Mouse (Mus musculus) cerebellum, adult 2 months (tissue): ENCODE results near the gene Zfp644. TPM values are rescaled to one million over a fixed set of nuclear protein-coding genes. Genes with fewer than 3 reads are reported as not detected.
"Not testable (repeated sequence)": the region's sequence is repeated elsewhere in the genome, so short reads cannot be mapped to it uniquely, and the experiment has no call there.

Experiments used
- DNase-seq, 2 experiments: peaks; one replicate each; pipeline ENCODE4 v3.0.0; 2021
- H3K27ac ChIP-seq: fragments of 200-500 bp; 2 replicates; pipeline ENCODE4 v1.5.1; 2012; ENCODE audit warnings: low read length, control low read depth, inconsistent platforms; ENCODE audit not compliant: insufficient read depth
- H3K27me3 ChIP-seq: fragments of 200-500 bp; 2 replicates; pipeline ENCODE4 v1.6.1; 2012; ENCODE audit warnings: inconsistent platforms, mild to moderate bottlenecking, low read length, moderate library complexity; ENCODE audit not compliant: control insufficient read depth, insufficient read depth
- H3K4me1 ChIP-seq: fragments of 200-500 bp; 2 replicates; pipeline ENCODE4 v1.6.1; 2011; ENCODE audit warnings: low read length; ENCODE audit not compliant: control insufficient read depth, insufficient read depth
- H3K4me3 ChIP-seq: fragments of 200-500 bp; replicated peaks from 2 replicates; pipeline ENCODE3; 2011; ENCODE audit warnings: mild to moderate bottlenecking, low read depth, low read length, control low read depth; ENCODE audit not compliant: insufficient read depth
- CTCF ChIP-seq: fragments of 200-500 bp; IDR thresholded peaks from 2 replicates; pipeline ENCODE4 v1.5.1; 2011; ENCODE audit warnings: low read depth, mild to moderate bottlenecking, control low read depth, low read length, moderate library complexity, borderline replicate concordance; ENCODE audit not compliant: insufficient read depth
- POLR2A ChIP-seq: fragments of 200-500 bp; IDR thresholded peaks from 2 replicates; pipeline ENCODE4 v1.6.1; 2011; ENCODE audit warnings: low read length, control low read depth, borderline replicate concordance; ENCODE audit not compliant: insufficient read depth
- WGBS: fragments of 180-500 bp; shearing (Covaris S2); methylation state at CpG from one replicate; pipeline ENCODE4 v1.1.7; 2018; 5-methylcytosine and 5-hydroxymethylcytosine counted together
- polyA plus RNA-seq: library from polyadenylated mRNA; depleted of rRNA; stranded (reverse); fragments of >200 nt; gene quantifications from 2 replicates; pipeline ENCODE4 v1.2.3, GENCODE M21; 2012

The Zfp644 gene
- polyA plus RNA-seq, 1 experiment: 42.2 TPM

DNA sequence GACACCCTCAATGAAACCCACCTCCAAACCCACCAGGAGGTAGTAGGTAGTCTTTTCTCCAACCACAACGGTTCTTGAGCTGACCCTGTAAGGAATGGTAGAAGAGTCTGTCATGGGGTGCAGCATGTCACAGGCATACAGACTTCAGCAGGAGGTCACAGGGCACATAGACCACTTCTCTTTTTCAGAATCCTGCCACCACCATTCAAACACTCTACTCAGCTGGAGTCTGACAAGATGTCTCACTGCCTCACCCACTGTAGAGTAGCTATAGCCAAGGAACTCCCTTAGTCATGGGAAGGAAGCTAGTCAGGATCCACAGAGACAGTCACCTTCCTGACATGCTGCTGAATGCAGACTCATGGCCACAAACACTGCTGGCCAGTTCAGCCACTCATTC, 17.4 kb downstream of the Zfp644 start:
- DNase-seq: no peak
- Histone ChIP-seq H3K4me3 (no peak overlapping the region), H3K27ac (no peak overlapping the region), H3K4me1 (no peaks in the 10 kb centered on the region), H3K27me3 (no peaks in the 10 kb centered on the region)
- TF ChIP-seq CTCF: no peak
- TF ChIP-seq POLR2A: no peak
- 96% methylated on average over 1 of the region's 1 CpGs for WGBS

DNA sequence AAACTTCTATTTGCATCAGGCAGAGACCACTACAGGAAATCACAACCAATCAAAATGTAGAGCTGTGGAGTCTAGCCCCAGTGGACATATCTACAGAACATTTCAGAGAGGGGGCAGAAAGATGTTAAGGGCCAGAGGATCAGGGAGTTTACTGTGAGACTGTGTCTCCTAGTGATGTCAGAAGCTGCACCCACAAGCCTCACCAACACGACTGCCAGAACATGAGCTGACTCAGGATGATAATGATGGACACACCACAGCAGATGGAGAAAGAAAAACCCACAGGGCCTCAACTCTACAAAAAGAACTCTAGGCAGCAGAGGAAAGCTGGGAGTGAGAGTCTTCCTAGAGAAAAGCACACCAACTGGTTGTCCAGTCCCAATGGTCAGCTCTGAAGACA, 18.3 kb downstream of the Zfp644 start:
- WGBS: 7% methylated on average over 1 of the region's 1 CpGs
- H3K27me3 ChIP-seq, H3K4me3 ChIP-seq, H3K4me1 ChIP-seq, DNase-seq, H3K27ac ChIP-seq: not testable (repeated sequence)

DNA sequence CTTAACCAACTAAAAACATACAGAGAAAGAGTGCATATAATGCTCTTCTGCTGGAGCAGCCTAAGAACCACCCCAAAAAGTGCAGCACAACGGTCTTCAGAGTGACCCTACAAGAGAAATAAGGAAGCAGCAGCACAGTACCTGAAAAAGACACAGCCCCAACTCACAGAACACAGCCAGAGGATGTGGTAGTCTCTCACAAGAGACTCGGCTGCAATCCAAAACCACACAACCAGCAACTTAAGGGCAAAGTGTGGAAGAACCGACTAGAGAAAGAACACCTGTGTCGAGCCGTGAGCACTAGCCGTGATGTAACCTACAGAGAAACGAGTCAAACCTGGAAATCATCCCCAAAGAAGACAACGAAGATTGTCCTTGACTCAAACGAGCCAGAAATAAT, 20.3 kb downstream of the Zfp644 start:
- H3K27me3 ChIP-seq: no peaks in the 10 kb centered on the region
- 81% methylated on average over 9 of the region's 9 CpGs for WGBS
- TF ChIP-seq CTCF (no peak), POLR2A (no peak)

DNA sequence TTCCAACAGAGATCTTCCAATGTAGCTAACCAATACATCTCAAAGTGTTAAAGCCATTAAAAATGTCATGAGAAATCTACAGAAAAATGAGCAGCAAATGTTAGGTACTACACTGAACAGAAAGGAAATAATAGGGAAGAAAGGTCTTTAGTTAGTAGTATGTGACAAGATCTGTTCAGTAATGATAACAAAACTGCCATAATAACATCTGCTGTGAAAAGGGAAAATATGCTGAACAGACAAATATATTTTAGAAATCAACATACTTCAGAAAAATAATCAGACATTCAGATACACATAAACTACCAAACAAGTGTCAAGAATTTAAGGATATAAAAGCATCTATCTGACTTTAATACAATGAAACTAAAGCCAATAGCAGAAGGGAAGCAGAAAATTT, 24.5 kb downstream of the Zfp644 start:
- H3K4me1 ChIP-seq: no peaks in the 10 kb centered on the region; the same call in 1 of the 2 replicates
- DNase-seq: no peak
- H3K4me3 ChIP-seq: no peak overlapping the region
- H3K27ac ChIP-seq: no peak overlapping the region
- no peaks in the 10 kb centered on the region for H3K27me3 ChIP-seq
- no peak for TF ChIP-seq POLR2A
- TF ChIP-seq CTCF: no peak

More for the DNA sequence above, 20.3 kb downstream of the Zfp644 start:
- Histone ChIP-seq H3K27ac (no peak overlapping the region), H3K4me1 (no peaks in the 10 kb centered on the region), H3K4me3 (no peak overlapping the region)
- DNase-seq: no peak

DNA sequence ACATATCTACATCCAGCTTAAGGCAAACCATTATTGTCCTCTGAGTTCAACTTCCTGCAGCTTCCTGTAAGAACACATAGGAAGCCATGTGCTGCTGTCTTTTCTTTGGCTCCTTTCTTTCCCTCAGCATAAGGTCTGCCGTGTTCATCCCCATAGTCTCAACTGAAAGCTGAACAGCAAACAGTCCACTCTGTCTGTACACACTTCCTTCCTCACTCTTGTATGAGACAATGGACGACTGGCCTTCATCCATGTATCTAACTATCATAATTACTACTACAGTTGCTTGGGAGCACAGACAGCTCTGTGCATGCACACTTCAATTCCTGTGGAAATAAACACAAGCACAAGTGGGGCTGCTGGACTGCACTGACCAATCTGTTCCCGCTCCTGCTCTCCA, 25.2 kb downstream of the Zfp644 start:
- no peak overlapping the region for H3K27ac ChIP-seq
- WGBS: 53% methylated on average over 3 of the region's 3 CpGs
- no peak for DNase-seq
- H3K27me3 ChIP-seq: no peaks in the 10 kb centered on the region
- no peak for TF ChIP-seq POLR2A
- TF ChIP-seq CTCF: no peak
- H3K4me3 ChIP-seq: no peak overlapping the region
- no peaks in the 10 kb centered on the region; the same call in 1 of the 2 replicates for H3K4me1 ChIP-seq

DNA sequence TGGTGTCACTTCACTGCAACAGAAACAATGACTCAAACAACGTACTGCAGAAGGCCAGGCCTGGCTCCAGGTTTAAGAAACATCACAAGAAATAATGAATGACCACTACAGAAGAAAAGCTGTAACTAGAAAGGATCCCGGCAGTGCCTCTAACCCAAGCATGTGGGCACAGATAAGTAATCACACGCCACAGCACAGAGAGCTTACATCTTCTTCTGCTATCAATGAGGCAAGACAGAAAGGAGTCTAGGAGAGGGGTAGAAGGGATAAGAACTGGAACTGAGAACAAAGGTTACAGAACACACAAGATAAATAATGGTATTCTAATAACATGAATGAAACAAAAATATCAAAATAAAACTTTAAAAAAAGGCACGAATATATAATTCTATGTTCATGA, 32.2 kb downstream of the Zfp644 start:
- no peaks in the 10 kb centered on the region for H3K27me3 ChIP-seq
- H3K4me3 ChIP-seq: no peak overlapping the region
- TF ChIP-seq CTCF (no peak), POLR2A (no peak)
- 87% methylated on average over 4 of the region's 4 CpGs for WGBS
- H3K27ac ChIP-seq: no peak overlapping the region
- H3K4me1 ChIP-seq: no peaks in the 10 kb centered on the region; the same call in 1 of the 2 replicates
- DNase-seq: no peak

DNA sequence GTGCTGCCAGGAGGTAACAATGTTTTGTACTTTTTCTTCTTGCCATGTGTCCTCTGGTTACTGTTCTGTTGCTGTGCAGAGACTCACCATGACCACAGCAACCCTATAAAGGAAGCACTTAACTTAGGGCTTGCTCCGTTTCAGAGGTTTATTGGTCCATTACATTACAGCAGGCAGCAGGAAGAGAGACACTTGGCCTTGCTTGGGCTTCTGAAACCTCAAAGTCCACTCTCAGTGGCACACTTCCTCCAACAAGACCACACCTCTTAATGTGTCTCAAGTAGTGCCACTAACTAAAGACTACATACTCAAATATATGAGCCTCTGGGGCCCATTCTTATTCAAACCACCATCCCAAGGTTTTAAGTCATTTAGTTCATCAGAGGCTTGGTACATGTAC, 36.2 kb downstream of the Zfp644 start:
- TF ChIP-seq CTCF (no peak), POLR2A (no peak)
- WGBS: 64% methylated on average over 1 of the region's 1 CpGs
- no peak overlapping the region for H3K27ac ChIP-seq
- no peaks in the 10 kb centered on the region for H3K27me3 ChIP-seq
- no peak overlapping the region for H3K4me3 ChIP-seq
- no peak for DNase-seq
- H3K4me1 ChIP-seq: no peaks in the 10 kb centered on the region

DNA sequence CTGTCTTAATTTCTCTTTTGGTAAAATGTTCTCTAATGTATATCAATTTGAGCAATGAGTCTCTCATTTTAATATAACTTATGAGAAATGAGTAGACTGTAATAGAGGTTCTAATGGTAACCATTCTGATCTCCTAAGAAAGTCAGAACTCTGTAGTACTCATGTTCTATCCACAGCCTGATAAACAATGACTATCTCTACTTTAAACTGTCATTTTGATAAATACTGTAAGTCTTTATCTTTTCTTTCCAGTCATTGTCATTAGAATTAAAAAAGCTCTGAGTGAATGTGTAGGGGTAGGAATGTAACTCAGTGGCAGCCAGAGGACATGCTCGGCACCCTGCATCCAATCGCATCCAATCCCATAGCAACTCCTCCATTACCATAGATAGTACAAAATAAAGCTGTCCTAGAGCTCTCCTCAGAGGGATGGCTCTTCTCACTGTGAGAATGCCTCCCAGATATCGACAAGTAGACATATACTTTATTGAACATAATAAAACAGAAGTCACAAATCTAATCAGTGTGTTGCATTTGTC, 44.2 kb downstream of the Zfp644 start:
- Histone ChIP-seq H3K4me3 (no peak overlapping the region), H3K27me3 (no peaks in the 10 kb centered on the region), H3K27ac (no peak overlapping the region), H3K4me1 (no peaks in the 10 kb centered on the region; the same call in 1 of the 2 replicates)
- 87% methylated on average over 3 of the region's 3 CpGs for WGBS
- no peak for DNase-seq
- TF ChIP-seq POLR2A (no peak), CTCF (no peak)

- 90% methylated on average over 4 of the region's 4 CpGs for WGBS
- no peaks in the 10 kb centered on the region for H3K27me3 ChIP-seq
- TF ChIP-seq CTCF (no peak), POLR2A (no peak)
- no peak overlapping the region for H3K4me3 ChIP-seq
- H3K27ac ChIP-seq: no peak overlapping the region
- no peaks in the 10 kb centered on the region; the same call in 1 of the 2 replicates for H3K4me1 ChIP-seq
- DNase-seq: no peak
These were observed 44.8 kb downstream of the Zfp644 start for GRCm38 (mm10) chr5:106652220-106652753.
